Mouse (Mus musculus) 416B (cell line): ENCODE data around the gene Slc31a2.

Experiments
- DNase-seq: peaks from one replicate; pipeline ENCODE4 v3.0.0; 2011; ENCODE audit warnings: low read depth

The Slc31a2 gene

DNA sequence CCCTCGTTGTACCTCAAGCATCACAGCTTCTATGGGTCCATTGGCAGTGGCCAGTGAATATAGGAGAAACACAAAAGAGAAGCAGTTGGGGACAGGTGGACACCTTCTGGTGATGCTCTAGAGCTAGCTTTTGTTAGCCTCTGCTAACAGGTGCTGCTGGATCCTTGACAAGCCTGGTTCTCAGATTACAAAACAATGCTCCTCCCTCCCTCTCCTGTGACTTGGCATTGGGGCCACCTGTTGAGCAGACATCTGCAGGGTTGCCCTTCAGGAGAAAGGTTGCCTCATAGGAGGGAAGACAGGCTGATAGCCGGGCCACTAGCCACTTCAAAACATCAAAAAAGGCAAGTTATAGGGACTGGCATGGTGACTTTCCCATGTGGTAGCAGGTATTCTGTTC, at the start of gene Slc31a2:
Gene Slc31a2, plus strand, starts transcription at position 287 of the 400 bp plus-strand sequence.
- DNase-seq = no peak

DNA sequence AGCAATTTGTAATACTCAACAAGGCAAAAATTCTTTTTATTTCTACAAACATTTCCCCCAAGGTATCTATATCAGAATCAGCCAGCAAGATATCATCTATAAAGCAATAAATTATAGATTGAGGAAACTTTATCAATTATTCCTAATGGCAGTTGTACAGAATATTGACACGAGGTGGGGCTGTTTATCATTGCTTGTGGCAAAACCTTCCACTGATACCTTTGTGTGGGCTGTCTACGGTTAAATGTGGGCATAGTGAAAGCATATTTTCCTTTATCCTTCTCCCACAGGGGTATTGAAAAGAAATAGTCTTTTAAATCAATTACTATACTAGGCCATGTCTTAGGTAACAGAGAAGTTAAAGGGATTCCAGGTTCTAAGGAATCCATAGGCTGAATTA, 48.9 kb upstream of the Slc31a2 start:
- no peak for DNase-seq

DNA sequence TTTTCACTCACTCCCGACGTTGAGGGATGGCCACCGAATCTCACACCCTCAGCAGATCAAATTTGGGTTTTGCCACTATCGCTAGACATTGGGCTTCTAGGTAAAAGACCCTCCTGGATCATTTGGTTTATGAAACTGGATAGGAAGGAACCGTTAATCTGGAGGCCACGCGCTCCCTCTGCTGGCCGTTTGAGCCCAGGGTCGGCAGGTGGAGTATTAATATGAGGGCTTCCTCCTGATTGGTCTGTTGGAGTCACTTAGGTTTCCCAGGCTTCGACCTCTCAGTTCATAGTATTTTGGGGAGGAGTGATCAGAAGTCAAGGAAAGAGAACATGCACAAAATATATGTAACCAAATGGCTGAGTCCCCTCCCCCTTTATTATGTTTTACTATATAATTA, 34.0 kb upstream of the Slc31a2 start:
- DNase-seq = peak; percentile 37

DNA sequence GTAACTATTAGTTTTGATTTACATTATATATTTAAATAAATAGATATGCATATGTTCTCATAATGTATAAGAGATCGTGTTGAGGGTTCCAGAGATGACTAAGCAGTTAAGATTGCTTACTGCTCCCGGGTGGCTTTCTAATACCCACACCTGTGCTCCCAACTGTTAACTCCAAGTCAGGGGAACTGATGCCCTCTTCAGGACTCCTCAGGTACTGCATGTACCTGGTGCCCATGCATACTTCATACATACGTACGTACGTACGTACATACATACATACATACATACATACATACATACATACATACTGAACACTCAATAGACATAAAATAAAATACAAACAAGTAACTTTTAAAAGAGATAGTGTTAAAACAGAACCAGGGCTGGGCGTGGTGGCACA, 32.9 kb upstream of the Slc31a2 start:
- DNase-seq = peak; percentile 28

DNA sequence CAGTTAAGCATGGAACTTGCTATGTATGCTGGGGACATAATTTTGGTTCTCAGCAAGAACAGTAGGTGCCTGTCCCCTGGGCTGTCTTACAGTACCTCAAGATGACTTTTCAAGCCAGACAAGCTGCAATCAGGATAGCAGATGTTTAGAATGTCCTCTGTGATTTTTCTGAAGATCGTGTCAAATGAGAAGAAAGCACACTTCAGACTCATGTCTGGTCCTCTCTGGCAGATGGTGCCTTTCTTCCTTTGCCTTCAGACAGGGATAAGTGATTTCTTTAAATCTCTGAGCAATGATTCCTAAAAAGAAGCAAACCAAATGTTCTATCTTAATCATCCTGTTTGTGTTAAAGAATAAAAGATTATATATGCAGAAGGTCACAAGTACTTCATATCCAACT, 32.2 kb upstream of the Slc31a2 start:
- DNase-seq = no peak

DNA sequence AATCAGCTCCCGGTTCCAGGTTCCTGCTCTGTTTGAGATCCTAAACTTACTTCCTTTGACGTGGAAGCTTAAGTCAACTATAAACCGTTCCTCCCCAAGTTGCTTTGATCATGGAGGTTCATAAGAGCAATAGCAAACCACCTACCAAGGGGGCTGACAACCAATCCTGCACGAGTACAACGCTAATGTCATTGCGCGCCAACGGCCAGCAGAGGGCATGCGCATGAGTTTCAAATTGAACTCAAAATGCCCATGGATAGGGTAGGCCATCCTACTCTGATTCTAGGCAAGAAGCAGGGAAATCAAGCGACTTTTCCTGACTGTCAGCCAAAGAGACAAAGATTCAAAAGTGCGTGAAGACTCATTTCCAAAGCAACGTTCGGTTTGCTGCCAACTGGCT, 31.6 kb upstream of the Slc31a2 start, which contains the start of gene Zfp37:
Gene Zfp37, minus strand, starts transcription at position 279 of the 400 bp plus-strand sequence.
- DNase-seq = peak; percentile 42

DNA sequence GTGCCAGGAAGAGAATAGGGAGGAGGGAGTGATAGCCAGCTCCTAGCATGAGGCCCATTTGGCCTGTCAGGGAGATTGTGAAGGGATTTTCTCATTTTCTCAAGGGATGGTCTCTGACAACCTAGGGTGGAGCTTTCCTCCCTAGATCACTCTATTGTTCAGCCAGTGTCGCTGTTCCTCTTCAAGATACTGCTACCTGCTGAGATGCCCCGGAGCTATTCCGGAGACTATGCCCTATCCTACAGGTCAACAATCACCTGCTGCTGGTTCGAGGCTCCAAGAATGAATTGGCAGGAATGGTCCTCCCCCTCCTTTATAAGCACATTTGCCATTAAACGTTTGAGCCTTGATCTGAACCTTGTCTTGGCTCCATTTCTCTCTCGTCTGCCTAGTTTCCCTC, 21.8 kb upstream of the Slc31a2 start:
- DNase-seq = no peak

DNA sequence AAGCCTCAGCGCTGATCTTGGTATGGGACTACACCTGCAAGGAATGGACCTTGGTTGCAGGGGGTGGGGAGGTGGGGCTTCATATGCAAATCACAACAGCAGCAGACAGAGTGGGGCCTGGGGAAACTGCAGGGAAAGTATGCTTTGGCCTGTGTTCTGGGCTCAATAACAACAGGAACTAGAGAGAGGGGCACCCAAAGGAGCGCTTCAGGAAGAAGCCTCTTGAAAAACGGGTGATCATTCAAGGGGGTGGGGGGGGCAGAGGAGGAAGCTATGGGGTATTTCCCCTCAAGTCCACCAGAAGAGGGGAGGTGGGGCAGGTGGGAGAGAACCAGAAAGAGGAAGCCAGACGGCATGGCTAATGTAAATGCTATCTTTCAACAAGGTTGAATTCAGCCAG, 14.0 kb upstream of the Slc31a2 start:
- no peak for DNase-seq

DNA sequence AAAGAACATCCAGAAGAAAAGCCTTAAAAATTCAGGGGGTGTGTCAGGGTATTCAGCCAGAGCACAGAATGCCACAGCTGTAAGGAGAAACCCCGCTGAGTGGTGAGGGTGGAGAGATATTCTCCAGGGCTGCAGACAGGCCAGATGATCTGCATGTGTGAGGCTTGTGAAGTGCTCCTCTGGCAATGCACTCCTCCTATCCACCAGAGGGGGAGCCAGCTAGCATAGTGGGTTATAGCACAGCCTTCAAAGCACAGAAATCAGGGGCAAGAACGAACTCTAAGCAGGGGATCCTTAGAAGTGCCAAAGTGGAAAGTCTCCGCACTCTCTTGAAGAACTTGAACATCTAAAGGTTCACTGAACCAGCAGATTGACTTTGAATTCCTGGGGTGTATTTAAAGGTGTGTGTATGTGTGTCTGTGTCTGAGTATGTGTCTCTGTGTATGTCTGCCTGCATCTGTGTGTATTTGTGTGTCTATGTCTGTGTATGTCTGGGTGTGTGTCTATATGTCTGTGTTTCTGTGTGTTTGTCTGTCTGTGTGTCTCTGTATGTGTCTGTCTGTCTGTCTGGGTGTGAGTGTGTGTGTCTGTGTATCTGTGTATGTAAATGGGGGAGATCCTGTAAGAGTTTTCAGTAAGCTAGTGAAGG, 11.3 kb upstream of the Slc31a2 start:
- peak; percentile 19 for DNase-seq

DNA sequence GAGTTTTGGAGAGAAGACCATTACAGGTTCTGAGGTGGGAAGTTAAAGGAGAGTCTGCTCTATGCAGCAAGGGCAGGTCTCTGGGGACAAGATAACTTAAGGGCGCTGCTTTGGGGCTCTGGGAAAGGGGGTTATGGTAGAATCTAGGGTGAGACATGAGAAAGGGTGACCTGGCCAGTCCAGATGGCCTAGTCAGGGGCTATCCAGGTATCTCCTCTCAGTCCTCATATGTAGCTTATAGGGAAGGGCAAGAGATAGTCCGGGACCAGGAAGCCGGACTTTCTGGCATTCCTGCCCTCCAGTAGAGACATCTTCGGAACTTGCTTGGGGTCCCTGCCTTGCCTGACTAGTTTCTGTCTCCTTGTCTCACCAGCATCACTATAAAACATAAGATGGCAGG, 10.6 kb upstream of the Slc31a2 start:
- DNase-seq = no peak

DNA sequence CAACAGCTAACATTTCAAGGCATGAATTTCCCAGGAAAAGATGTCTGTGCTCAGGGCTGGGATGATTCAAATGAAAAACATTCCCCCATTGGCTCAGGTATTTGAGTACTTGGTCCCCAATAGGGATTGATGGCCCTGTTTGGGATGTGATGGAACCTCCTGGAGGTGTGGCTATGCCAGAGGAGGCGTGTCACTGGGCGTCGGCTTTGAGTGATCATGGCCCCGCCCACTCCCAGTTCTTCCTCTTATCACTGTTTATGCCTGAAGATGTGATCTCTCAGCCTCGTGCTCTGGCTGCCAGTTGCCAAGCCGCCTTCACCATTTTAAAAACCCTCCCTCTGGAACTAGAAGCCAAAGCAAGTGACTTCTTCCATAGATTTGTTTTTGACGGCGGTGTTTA, 7.8 kb upstream of the Slc31a2 start:
- DNase-seq = no peak

DNA sequence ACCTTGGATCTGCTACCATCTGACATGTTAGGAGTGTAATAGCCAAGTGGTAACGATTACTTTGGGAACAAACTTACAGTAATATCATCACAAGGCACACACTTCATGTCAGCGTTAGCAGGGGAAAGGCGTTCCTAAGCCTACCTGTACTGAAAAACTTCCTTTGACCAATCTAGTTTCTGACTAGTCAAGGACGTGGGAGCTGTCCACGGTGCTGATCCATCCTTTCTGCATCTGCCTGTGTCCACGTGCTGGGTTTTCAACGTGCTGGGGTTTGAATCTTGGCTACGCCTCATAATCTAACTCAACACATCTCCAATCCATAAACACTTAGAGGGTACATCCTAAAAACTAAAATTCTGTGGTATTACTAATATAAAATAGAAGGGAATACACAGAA, 5.4 kb upstream of the Slc31a2 start:
- peak; percentile 41 for DNase-seq

DNA sequence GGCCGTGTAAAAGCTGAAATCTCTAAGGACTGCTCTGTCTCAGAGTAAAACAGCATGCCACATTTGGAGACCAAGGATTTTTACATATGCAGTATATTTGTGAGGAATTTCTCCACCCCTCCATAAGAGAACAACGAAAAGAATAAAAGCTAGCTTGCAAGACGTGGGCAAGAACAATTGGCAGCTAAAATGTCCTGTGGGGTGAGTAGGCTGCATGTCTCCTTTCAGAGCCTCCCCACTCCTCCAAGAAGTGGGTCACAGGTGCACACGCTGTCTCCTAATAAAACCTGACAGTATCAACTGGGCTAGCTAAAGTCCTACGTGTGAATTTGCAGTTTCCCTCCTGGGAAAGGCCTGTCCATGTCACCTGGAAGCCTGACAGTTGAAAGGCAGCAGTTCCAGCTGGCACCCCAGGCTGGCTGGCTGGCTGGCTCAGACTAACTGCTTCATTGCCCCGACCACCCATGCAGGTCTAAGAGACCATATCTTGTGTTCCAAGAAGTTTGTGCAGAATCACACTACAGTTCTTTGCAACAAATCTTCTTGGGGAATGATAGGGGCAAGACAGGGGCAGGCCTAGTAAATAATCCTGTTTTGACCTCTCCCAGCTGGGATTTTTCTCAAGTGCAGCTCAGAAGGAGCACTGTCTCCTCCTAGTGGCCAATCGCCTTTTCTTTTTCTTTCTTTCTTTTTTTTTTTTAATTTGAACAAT, 927 bp downstream of the Slc31a2 start:
- DNase-seq = peak; percentile 63

DNA sequence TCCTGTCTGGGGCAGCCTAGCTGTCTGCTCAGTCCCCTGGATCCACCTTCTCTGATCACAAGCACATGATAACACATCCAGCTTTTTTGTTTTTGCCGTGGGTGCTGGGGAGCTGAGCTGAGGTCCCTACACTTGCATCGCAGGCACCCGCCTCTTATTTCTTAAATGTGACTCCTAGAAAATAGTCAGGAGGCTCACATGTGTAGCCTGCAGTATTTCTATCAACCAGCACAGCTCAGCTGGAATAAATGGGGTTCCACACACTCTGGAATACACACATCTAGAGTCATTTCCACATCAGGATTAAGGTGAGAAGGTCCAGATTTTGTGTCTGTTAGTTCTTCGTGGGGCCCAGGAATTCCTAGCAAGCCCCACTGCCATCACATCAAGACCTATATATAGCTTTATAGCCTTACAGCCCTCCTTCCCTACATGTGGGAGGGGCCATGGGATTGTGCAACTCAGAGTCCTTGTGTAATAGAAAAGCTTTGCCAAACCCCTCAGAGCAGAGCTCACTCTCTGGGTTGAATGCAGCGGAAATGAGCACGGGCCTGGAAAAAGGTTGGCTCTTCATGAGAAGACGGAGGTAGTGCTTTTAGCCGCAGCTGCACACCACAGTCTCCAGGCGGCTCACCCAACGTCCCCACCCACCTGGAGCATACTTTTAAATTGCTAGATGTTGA, 2.9 kb downstream of the Slc31a2 start:
- DNase-seq = peak; percentile 93

DNA sequence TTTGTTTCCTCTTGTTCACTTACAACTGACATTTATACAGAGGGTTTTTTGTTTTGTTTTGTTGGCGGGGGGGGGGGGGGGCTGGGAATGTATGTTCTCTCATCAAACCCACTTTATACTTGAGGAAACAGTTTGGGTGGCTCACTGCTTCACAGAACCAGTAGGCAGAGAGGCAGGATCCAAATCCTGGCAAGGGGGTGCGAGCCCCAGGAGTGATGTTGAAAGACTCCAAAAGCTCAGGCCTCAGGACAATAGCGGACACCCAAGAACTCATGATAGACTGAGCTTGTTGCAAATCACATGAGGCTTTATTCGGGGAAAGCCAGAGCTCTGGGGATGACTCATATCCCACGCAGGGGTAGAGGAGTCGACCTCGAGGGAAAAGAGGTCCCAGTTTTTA, 3.7 kb downstream of the Slc31a2 start:
- peak; percentile 39 for DNase-seq

DNA sequence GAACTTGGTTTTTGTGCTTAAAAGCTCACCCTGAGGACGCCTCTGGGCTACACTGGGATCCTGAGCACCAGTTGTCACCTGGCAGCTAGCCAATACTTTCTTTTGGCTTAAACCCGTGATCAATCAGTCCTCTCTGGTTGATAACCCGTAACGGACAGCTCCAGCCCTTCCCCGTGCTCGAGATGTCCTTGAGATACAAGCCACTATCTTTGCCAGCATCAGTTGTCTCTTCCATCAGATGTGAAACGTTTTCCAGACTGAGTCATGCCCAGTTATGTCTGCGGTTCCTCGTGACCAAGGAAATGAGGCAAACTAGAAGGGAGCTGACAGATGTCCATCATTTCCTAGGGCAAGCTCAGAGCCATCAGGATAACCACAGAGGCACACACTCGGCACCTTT, 4.7 kb downstream of the Slc31a2 start:
- DNase-seq = peak; percentile 82

DNA sequence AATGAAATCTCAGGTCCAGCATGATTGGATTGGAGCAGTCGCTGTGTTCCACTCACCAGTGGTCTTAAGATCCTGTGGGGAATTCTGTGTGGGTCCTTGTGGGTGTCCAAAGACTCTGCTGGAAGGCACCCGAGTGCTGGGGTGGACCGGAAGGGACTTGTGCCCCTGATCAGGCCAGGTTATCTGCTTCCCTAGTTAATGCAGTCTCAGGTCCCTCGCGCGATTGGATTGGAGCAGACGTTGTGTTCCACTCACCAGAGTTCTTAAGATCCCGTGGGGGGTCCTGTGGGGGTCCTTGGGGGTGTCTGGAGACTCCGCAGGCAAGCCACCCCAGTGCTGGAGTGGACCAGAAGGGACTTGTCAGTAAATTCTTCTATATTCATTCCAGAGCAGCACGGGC, 10.3 kb downstream of the Slc31a2 start:
- DNase-seq = no peak

DNA sequence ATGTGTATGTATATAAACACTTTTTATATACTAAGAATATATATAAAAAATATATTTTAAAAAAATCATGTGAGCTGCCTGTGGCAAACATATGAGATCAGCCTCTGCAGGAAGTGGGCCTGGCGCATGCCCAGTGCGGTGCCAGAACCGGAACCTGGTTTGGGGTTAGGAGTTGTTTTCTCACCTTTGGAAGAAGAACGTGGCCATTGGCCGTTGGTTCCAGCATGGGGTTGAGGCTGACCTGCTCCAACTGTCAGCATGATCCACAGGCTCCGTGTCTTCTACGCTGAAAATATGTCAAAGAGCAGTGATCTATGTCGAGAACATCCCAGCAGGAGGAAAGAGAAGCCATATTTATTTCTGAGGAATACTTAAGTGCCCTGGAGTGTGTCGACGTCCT, 11.6 kb downstream of the Slc31a2 start:
- no peak for DNase-seq

DNA sequence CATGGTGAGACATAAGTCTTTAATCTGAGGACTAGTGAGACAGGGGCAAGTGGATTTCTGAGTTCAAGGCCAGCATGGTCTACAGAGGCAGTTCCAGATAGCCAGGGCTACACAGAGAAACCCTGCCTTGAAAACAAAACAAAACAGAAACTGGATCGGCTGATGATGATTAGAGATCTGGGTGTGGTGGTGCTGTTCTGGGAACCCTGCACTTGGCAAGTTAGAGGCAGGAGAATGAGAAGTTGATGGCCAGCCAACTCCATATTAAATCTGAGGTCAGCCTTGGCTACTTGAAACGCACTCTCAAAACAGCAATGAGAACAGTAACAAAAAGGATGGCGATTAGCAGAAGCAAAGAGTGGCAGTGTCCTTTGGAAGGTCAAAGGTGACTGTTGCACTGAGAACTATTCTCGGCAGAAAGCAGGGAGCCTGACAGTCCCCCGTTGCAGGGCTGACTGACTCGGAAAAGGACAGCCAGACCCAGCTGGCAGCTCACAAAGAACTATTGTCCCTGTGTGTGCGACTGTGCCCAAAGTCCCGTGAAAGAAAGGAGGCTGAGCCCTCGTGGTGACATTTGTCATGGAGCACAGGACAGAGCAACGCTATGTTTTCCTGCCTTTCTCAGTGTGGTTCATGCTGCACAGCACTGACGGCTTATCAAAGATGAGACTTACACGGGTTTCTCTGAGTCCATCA, 12.6 kb downstream of the Slc31a2 start:
- no peak for DNase-seq

DNA sequence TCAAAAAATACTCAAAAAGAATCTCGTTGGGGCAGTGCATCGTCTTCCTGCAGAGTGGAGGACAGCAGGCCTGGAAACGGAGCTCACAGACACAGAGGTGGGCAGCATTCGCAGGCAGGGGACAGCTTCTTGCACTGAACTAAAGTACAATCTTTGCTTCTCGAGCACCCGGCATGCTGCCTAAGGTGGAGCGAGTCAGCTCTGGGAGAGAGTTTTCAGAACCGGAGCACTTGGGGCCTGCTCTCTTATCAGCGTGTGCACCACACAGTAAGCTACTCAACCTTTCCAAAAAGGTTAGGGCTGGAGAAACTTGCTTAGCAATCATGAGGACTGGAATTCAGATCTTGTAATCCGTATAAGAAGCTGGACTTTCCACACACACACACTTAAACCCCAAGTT, 14.3 kb downstream of the Slc31a2 start:
- no peak for DNase-seq

DNA sequence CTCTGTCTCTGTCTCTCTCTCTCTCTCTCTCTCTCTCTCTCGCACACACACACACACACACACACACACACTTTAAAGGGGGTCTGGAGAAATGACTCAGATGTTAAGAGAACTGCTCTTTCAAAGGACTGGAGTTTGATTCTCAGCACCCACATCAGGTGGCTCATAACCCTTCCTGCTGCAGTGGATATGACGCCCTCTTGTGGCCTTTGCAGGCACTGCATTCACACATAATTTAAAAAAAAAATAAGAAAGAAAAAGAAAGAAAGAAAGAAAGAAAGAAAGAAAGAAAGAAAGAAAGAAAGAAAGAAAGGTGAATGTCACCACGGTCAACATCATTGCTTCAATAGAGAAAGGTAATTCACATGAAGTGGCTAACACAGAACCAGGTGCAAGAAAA, 14.9 kb downstream of the Slc31a2 start:
- DNase-seq = no peak

DNA sequence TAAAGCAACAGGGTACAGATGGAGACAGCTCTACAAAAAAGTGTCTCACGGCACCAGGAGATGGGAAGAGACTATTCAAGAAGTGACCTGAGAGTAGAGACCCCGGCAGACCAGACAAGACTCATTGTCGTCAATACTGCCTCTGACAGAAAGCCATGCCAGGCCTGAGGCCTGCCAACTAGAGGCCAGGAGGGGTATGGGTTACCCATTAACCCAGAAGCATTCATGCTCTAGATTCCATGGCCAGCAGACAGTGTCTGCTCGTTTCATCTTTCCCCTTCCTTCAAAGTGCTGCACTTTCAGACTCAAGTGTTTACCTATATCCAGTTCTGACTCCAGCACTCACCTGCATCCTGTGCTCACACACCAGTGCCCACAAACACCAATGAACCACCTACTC, 15.7 kb downstream of the Slc31a2 start:
- DNase-seq = no peak

DNA sequence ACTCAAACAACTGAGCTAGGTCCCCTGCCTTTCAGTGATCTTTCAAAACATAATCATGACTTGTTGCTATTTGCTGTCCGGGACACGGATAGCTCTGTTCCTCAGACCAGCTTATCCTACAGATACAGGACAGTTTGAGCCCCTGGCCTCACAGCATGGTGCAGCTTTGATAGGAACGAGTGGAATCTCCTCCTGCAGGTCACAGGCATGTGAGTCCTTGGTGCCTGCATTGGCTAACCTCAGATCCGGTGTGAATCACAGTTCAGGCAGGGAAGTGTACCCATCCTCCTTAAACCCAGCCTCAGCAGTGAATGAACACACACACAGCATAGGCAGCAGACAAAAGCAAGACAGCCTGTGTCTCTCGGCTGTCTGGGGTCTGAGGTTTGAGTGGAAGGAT, 19.0 kb downstream of the Slc31a2 start:
- peak; percentile 38 for DNase-seq
